Mouse (Mus musculus): ENCODE measurements around the gene Ctsw.

Gene Ctsw

GRCm38 (mm10) chr19:5432992-5433852 is 35.1 kb downstream of the Ctsw start:
- DNase-seq (ENCODE audit: low read depth, low spot score), result peak; percentile 78

DNA sequence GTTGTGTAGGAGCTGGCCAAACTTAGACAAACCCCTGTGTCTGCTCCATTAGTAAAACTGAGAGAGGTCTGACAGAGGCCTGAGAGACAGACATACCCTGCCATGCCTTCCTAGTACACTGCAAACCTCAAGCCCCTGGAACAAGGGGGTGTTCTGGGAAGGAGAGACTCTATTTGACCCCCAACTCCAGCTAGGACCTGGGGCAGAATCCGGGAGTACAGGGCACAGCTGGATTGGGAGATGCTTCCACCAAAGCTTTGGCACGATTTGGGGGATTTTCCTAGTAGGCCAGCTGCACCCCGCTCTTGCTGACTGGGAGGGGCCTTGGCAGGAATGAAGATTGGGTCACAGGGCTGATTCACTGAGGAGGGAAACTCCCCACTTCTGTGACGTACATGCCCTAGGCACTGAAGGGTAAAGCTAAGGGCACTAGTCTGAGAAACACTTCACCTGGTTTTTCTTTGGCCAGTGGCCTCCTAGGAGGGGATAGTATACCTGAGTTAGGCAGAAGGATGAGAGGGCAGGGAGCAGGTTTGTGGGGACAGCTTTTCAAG is 36.3 kb downstream of the Ctsw start:
- no peak for DNase-seq (ENCODE audit: low read depth, low spot score)

DNA sequence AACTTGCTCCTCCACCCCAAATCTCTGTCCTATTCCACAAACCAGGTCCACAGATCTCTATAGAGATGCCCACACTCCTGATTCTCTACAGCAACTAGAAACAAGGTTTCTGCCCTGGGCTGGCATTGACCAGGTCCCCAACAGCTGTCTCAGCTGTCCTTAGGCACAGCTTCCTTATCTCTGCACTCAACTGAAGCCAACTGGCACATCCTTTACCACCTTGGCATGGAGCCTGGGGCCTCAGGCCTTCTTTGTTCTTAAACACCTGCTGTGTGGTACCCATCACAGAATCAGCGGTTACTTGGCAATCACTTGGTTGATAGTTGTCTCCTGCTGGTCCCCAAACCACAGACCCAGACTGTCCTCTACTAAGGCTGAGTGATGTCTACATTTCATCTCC is 37.9 kb downstream of the Ctsw start:
- DNase-seq (ENCODE audit: low read depth, low spot score), result no peak

DNA sequence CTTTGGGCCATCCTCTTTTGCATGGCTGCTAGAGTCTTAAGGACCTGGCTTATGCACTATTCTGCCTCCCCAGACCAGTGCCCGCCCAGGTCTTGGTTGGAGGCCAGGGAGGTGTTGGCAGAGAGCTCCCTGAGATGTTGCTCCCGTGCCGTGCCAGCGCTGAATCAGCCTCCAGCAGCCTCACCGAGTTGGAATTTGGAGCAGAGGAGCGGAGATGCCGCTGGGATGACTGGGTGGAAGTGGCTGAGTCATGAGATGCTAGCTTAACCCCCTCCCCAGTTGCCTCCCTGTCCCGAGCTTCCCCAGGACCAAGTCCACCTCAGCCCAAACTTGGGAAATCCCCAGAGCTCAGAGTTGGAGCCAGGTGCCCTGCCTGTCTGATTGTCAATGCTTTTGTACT is 38.5 kb downstream of the Ctsw start:
- DNase-seq (ENCODE audit: low read depth, low spot score), result no peak

DNA sequence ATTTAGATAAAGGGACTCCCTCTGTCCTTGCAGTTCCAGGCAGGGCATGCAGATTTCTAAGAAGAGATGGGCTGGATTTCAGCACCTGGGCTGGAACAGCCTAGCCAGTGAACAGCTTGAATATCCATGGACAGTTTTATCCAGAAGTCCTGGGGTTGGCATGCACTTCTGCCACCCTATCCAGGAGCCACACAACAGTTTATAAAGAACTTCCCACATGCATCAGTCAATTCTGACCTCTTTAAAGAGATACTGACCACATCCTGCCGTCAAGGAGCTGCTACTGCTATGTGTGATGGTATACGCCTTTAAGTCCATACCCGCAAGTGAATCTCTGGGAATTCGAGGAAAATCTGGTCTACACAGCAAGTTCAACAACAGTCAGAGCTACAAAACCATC is 39.1 kb downstream of the Ctsw start:
- no peak for DNase-seq (ENCODE audit: low read depth, low spot score)

GRCm38 (mm10) chr19:5428083-5428482 is 40.2 kb downstream of the Ctsw start:
- DNase-seq (ENCODE audit: low read depth, low spot score), result peak; percentile 54

DNA sequence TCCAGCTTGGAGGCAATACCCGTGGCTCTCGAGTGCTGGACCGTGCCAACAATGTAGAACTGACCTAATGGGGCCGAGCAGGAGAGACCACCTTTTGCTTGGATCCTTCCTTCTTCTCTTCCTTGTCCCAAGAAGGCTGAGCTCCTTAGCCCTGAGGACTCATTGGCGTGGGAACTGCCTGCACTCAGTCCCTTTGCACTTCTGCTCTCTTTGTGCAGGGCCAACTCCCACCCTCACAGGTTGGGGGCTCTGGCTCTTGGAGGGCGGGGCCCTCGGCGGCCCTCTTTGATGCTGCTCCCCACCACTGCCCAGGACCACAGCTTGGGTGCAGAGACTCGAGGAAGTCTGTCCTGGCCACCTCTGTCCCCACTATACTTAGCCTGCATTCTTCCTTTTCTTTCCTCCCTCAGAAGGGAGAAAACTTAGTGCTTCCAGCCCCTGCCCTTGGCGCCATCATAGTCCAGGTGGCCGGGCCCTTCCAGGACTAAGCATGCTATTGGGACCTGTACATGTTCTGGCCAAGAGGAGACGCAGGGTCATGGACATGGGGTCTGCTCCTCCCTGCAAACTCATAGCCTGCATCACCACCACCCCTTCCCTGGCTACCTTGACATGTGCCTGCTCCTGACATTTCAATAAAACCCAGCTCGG is 41.5 kb downstream of the Ctsw start:
- no peak for DNase-seq (ENCODE audit: low read depth, low spot score)

DNA sequence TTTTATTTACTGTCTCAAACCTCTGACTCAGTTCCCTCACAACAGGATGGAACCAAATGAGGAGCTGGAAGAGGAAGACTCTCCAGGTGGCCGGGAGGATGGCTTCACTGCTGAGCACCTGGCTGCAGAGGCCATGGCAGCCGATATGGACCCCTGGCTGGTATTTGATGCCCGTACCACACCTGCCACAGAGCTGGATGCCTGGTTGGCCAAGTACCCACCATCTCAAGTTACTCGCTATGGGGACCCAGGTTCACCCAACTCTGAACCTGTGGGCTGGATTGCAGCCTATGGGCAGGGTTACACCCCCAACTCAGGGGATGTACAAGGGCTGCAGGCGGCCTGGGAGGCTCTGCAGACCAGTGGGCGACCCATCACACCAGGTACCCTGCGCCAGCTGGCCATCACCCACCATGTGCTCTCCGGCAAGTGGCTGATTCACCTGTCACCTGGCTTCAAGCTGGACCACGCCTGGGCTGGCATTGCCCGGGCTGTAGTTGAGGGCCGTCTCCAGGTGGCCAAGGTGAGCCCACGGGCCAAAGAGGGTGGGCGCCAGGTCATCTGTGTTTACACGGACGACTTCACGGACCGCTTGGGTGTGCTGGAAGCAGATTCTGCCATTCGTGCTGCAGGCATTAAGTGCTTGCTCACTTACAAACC is 42.3 kb downstream of the Ctsw start:
- no peak for DNase-seq (ENCODE audit: low read depth, low spot score)

DNA sequence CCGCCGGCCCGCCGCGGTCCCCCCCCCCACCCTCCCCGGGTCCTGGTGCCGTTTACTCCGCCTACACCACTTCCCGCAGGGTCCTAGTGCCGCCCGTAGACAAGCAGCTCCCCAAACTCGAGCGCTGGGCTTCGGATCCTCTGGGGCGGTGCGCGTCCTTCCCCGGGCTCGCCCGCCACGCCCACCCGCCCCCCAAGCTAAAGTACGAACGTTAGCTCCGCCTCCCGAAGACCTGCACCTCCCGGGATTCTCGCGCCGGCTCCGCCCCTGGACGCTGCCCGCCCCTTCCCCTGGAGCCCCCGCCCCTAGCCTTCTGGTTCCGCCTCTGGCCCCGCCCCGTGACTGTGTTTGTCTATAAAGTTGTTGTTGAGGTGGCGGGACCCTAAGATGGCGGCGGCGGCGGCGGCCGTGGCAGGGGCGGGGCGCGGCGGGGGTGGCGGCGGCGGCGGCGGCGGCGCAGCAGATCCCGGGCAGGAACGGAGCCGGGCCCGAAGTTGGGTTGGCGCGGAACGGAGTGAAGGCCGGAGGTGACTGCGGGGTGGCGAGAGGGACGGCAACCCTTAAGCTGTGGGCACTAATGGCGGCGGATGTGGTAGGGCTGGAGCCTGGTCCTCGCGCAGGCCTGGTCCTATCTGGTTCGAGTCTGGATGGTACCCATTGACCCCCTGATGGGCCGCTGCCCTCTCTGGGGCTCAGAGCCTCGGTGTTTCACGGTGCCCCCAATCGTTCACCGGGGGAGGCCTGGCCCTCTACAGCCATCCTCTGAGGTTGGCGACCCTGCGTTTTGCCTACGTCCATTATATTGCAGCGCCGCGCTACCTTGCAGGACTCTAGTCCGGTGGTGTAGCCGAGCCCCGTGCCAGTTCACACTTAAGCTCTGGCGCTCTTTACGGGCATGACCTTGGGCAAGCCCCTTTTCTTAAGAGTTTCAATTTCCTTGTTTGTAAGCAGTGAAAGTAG is 43.2 kb downstream of the Ctsw start, which contains the start of the genes Drap1 and AI837181:
TSS of gene Drap1 (minus strand) at position 198 of the 960 bp plus-strand sequence.
TSS of gene AI837181 (plus strand) at position 363 of the 960 bp plus-strand sequence.
- DNase-seq (ENCODE audit: low read depth, low spot score), result peak; percentile 95

GRCm38 (mm10) chr19:5424092-5424781 is 44.1 kb downstream of the Ctsw start:
- peak; percentile 80 for DNase-seq (ENCODE audit: low read depth, low spot score)

DNA sequence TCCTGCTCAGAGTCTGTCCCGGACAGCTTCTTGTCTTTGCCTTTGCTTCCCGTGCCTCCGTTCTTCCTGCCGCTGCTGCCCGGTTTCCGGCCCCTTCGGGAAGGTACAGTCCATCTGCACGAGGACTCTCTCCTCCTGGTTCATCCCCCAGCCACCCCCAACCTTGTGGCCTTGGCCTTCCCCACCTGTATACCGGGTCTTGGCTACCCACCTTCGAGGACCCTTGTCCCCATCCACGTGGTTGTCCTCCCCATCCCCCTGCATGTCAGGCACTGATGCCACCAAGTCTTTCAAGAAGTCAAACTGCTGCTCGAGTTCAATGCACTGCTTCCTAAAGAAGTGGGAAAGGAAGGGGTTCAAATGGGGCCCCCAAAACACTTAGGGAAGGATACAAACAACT is 44.7 kb downstream of the Ctsw start:
- DNase-seq (ENCODE audit: low read depth, low spot score), result no peak

GRCm38 (mm10) chr19:5422895-5423443 is 45.3 kb downstream of the Ctsw start:
- no peak for DNase-seq (ENCODE audit: low read depth, low spot score)

- DNase-seq (ENCODE audit: low read depth, low spot score), result no peak
Measured at GRCm38 (mm10) chr19:5422267-5422666, 46.0 kb downstream of the Ctsw start.

DNA sequence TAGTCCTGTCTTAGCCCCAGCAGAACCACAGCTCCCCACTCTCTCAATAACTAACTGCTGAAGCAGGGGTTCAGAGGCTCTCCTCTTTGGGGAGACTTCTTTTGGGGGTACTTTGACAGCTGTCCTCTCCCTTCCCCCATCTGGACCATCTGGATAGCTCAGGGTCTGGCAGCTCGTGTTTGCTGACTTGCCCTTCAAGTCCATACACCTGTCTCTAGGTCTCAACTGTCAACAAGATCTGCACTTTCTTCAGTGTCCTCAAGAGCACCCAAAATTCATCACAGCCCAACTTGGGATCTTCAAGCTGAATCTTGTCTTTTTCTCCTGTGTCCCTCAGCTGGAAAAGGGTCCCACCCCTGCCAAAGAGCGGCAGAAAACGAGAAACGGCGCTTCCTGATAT is 46.5 kb downstream of the Ctsw start:
- no peak for DNase-seq (ENCODE audit: low read depth, low spot score)

DNA sequence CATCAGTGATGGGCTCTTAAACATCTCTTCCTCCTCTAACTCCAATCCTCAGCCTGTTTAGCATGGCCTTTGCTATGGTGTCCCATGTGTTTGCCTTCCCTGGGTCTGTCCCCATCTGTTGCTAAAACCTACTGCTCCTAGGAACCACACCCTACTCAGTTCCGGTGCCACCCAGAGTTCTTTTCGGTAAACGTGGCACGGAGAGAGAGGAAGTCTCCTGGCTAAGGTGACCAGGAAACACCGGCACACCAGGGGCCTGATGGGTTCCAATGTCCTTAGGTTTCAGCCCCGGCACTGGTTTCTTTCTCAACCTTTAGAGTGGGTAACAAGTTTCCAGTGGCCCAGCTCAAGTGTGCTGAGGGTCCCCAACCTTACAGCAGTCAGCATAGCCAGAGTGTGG is 47.7 kb downstream of the Ctsw start:
- DNase-seq (ENCODE audit: low read depth, low spot score), result no peak

GRCm38 (mm10) chr19:5419630-5420029 is 48.7 kb downstream of the Ctsw start:
- DNase-seq (ENCODE audit: low read depth, low spot score), result no peak

GRCm38 (mm10) chr19:5418750-5419466 is 49.4 kb downstream of the Ctsw start:
- DNase-seq (ENCODE audit: low read depth, low spot score), result no peak

Data from R1 (cell line).